In the genomic region with DNA sequence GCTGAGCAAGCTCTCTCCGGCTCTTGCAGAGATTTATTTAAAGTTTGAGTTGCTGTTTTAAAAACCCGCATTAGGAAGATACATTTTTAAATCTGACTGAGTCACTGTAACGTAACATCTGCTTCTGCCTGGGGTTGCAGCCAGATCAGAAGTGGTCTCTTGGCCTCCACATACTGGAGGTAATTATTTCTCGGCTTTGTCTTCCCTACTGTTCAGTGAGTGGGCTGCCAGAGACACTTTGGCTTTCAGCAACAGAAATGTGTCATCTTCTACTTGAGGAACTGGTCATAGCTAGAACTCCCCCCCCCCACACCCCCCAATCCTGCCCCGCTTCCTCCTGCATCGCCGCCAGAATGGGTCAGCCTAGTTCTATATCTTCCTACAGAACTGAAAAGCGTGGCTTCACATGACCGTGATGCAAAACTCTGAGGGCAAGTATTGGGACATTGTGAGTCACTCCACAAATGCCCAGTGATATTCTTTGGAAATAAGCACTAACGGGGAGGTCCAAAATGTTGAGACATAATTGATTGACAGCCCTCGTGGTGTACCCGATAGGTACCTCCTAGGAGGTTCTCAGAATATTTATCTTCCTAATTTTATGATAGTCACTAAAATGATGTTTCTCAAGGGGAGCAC, we compare ENCODE assay signal across 15 mouse cellular contexts.
DNase-seq lines count a peak whose midpoint lies in the region; ATAC-seq and TF ChIP-seq lines count a peak whose summit lies in the region.
"Had no signal": no experiment of that assay in that cellular context is flagged by ENCODE, and none has a peak within 500 bp of the region (broad histone marks: within the 10 kb centered on the region; RNA-seq: fewer than 3 reads in every experiment).

No protein-coding gene starts in this region.

- no peak overlapping the region for H3K4me3 ChIP-seq in midbrain, postnatal 0 days (ENCODE audit: low read depth, low read length)
- no peak overlapping the region for H3K4me3 ChIP-seq in midbrain, embryonic 15.5 days
- H3K4me3 ChIP-seq in myocyte = no peak overlapping the region
- no peak overlapping the region for H3K4me3 ChIP-seq in forebrain, embryonic 11.5 days (ENCODE audit: low read depth, low read length)
- H3K4me3 ChIP-seq: embryonic facial prominence, embryonic 15.5 days; heart, embryonic 13.5 days; hindbrain, embryonic 15.5 days; liver, embryonic 12.5 days had no signal

- no peaks in the 10 kb centered on the region for H3K4me1 ChIP-seq in midbrain, postnatal 0 days (ENCODE audit: insufficient read depth, low read length)
- no peaks in the 10 kb centered on the region for H3K4me1 ChIP-seq in midbrain, embryonic 15.5 days
- no peaks in the 10 kb centered on the region for H3K4me1 ChIP-seq in forebrain, embryonic 11.5 days (replicated peaks; ENCODE audit: control insufficient read depth, insufficient read depth, low read length)
- H3K4me1 ChIP-seq: embryonic facial prominence, embryonic 15.5 days; heart, embryonic 13.5 days; hindbrain, embryonic 15.5 days; liver, embryonic 12.5 days had no signal

- TF ChIP-seq POLR2A in brain, embryonic 14.5 days (IDR thresholded peaks at IDR 0.05; ENCODE audit: borderline replicate concordance, extremely low read depth, insufficient read depth, insufficient read length, poor library complexity, severe bottlenecking) = no peak
- no peak for TF ChIP-seq POLR2A in myocyte (IDR thresholded peaks at IDR 0.05; ENCODE audit: insufficient read length, low read depth)

- H3K27me3 ChIP-seq in midbrain, postnatal 0 days (ENCODE audit: insufficient read depth, low read length) = no peaks in the 10 kb centered on the region
- H3K27me3 ChIP-seq in midbrain, embryonic 15.5 days (replicated peaks) = no peaks in the 10 kb centered on the region
- no peaks in the 10 kb centered on the region for H3K27me3 ChIP-seq in myocyte (ENCODE audit: control insufficient read depth, insufficient read depth, insufficient read length)
- no peaks in the 10 kb centered on the region for H3K27me3 ChIP-seq in forebrain, embryonic 11.5 days (ENCODE audit: control insufficient read depth, insufficient read depth, low read length)
- H3K27me3 ChIP-seq: embryonic facial prominence, embryonic 15.5 days; heart, embryonic 13.5 days; hindbrain, embryonic 15.5 days; liver, embryonic 12.5 days had no signal

- peak; percentile 23 to 33 for DNase-seq in heart, adult 18-20 months
- no peak for DNase-seq in heart, adult 8-10 months (ENCODE audit: low spot score)
- DNase-seq in midbrain, postnatal 0 days (ENCODE audit: low spot score) = peak; percentile 22
- peak; percentile 14 for DNase-seq in brain, embryonic 14.5 days (ENCODE audit: low read depth)
- DNase-seq in kidney, adult 9 months = no peak
- DNase-seq in forebrain, embryonic 11.5 days (ENCODE audit: low spot score) = no peak
- DNase-seq: cerebellum, postnatal 36 days; kidney, postnatal 14 days; thymus, adult 18-20 months had no signal

- no peak overlapping the region for H3K27ac ChIP-seq in midbrain, postnatal 0 days (ENCODE audit: low read depth, low read length)
- H3K27ac ChIP-seq in midbrain, embryonic 15.5 days = no peak overlapping the region
- H3K27ac ChIP-seq in forebrain, embryonic 11.5 days (ENCODE audit: low read depth, low read length) = no peak overlapping the region
- H3K27ac ChIP-seq: embryonic facial prominence, embryonic 15.5 days; heart, embryonic 13.5 days; hindbrain, embryonic 15.5 days; liver, embryonic 12.5 days had no signal

- no peak overlapping the region for H3K9ac ChIP-seq in midbrain, postnatal 0 days (replicated peaks; ENCODE audit: low read length, poor library complexity, severe bottlenecking)
- H3K9ac ChIP-seq in midbrain, embryonic 15.5 days = no peak overlapping the region
- H3K9ac ChIP-seq in forebrain, embryonic 11.5 days (ENCODE audit: low read length) = no peak overlapping the region
- H3K9ac ChIP-seq: embryonic facial prominence, embryonic 15.5 days; heart, embryonic 13.5 days; hindbrain, embryonic 15.5 days; liver, embryonic 12.5 days had no signal

- no peak for TF ChIP-seq CTCF in midbrain, postnatal 0 days (IDR thresholded peaks at IDR 0.05)
- no peak for TF ChIP-seq CTCF in brain, embryonic 14.5 days (IDR thresholded peaks at IDR 0.05; ENCODE audit: borderline replicate concordance, extremely low read depth, insufficient read depth, insufficient read length)

- peaks cover 10% of the 10 kb centered on the region for H3K36me3 ChIP-seq in midbrain, postnatal 0 days (ENCODE audit: insufficient read depth, low read length)
- peaks cover 8% of the 10 kb centered on the region; the same call in 1 of the 2 replicates for H3K36me3 ChIP-seq in midbrain, embryonic 15.5 days (replicated peaks)
- peaks cover 10% of the 10 kb centered on the region for H3K36me3 ChIP-seq in myocyte (ENCODE audit: control insufficient read depth, insufficient read depth)
- H3K36me3 ChIP-seq in forebrain, embryonic 11.5 days (ENCODE audit: control insufficient read depth, insufficient read depth, low read length) = no peaks in the 10 kb centered on the region; the same call in 1 of the 2 replicates
- H3K36me3 ChIP-seq: liver, embryonic 12.5 days had no signal

- H3K79me2 ChIP-seq in myocyte (ENCODE audit: control insufficient read depth, insufficient read depth) = peaks cover 38% of the 10 kb centered on the region

- H3K4me2 ChIP-seq in midbrain, postnatal 0 days (ENCODE audit: low read depth, low read length, poor library complexity, severe bottlenecking) = no peak overlapping the region
- H3K4me2 ChIP-seq in midbrain, embryonic 15.5 days = no peak overlapping the region
- peak overlapping the region; percentile 77 for H3K4me2 ChIP-seq in myocyte (ENCODE audit: low read depth)
- H3K4me2 ChIP-seq in forebrain, embryonic 11.5 days (ENCODE audit: low read depth, low read length, severe bottlenecking) = no peak overlapping the region
- H3K4me2 ChIP-seq: embryonic facial prominence, embryonic 15.5 days; heart, embryonic 13.5 days; hindbrain, embryonic 15.5 days; liver, embryonic 12.5 days had no signal

- no peak for ATAC-seq in midbrain, postnatal 0 days (ENCODE audit: low FRiP score)
- no peak for ATAC-seq in midbrain, embryonic 15.5 days (replicated peaks)
- ATAC-seq in forebrain, embryonic 11.5 days (replicated peaks; ENCODE audit: low FRiP score) = no peak
- ATAC-seq: liver, embryonic 12.5 days had no signal

- 86% methylated on average over 12 of the region's 12 CpGs for WGBS in midbrain, postnatal 0 days
- WGBS in midbrain, embryonic 15.5 days = 91% methylated on average over 12 of the region's 12 CpGs
- WGBS in forebrain, embryonic 11.5 days = 92% methylated on average over 12 of the region's 12 CpGs

- H3K9me3 ChIP-seq in midbrain, postnatal 0 days (ENCODE audit: low read length) = no peaks in the 10 kb centered on the region
- no peaks in the 10 kb centered on the region for H3K9me3 ChIP-seq in midbrain, embryonic 15.5 days
- no peaks in the 10 kb centered on the region for H3K9me3 ChIP-seq in forebrain, embryonic 11.5 days (ENCODE audit: control insufficient read depth, low read length)
- H3K9me3 ChIP-seq: hindbrain, embryonic 15.5 days had no signal

- no peak overlapping the region for H3ac ChIP-seq in myocyte (ENCODE audit: control insufficient read depth, insufficient read length)

TF ChIP-seq in myocyte, 11 proteins besides CTCF, POLR2A, EP300 and RAD21:
- TF ChIP-seq POLR2AphosphoS2 (IDR thresholded peaks at IDR 0.05; ENCODE audit: insufficient read length, low read depth) (no peak), MAX (IDR thresholded peaks at IDR 0.05; ENCODE audit: low read depth) (no peak), USF1 (IDR thresholded peaks at IDR 0.05; ENCODE audit: low read depth) (peak; percentile 61), MYOD1 (IDR thresholded peaks at IDR 0.05; ENCODE audit: control insufficient read depth in 1 of 3, insufficient read length in 2 of 3, low read depth in 2 of 3) (peak in 1 of 3 experiments; percentile 17), CEBPB (IDR thresholded peaks at IDR 0.05; ENCODE audit: insufficient read depth, poor library complexity, severe bottlenecking) (peak; percentile 94)

Comparison
In these comparisons a context has a peak if more than half of its experiments do, and no peak if none do; other contexts are left out.
1. DNase-seq: peak in heart, adult 18-20 months (2 of 2), midbrain, postnatal 0 days (single experiment) and brain, embryonic 14.5 days (single experiment); none in heart, adult 8-10 months (single experiment), kidney, adult 9 months (single experiment) and forebrain, embryonic 11.5 days (single experiment).